Mouse (Mus musculus): ENCODE measurements around the gene Mst1r.
A peak's percentile ranks its signal among the peaks of the same experiment; 100 is the strongest.

The Mst1r gene

DNA sequence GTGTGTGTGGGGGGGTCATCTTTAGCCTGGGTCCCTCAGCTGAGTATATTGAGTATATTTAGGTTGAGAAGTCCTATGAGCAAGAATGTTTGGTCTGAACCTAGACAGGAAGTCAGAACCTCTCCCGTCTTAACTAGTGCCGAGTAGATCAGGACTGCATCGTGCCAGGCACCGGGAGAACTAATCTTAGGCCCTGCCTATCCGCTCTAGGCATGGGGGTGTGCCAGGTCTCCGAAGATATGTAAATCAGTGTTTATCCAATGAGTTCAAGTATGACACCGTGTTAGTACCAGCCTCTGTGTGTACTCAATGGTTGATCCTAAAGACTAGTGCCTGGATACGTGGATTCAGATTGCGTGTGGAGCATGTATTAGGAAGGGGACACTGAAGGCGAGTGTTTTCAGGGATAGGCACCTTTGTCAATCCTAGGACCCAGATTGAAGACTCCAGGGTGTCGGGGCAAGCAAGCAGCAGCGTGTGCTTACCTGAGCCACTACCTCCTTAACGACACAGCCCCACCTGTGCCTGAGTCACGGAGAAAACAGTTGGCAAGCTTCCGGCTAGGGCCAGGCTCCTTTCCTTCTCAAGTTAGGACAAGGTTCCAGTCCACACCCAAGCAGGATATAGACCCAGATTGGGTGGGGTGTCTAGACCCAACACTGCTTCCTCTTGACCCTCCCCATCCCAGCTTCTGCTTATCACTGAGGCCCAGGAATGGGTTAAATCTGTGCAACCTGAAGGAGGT lies 3.5 kb downstream of the Mst1r start:
- DNase-seq (ENCODE audit: low read depth in 2 of 2, low spot score in 2 of 2), result no peak

DNA sequence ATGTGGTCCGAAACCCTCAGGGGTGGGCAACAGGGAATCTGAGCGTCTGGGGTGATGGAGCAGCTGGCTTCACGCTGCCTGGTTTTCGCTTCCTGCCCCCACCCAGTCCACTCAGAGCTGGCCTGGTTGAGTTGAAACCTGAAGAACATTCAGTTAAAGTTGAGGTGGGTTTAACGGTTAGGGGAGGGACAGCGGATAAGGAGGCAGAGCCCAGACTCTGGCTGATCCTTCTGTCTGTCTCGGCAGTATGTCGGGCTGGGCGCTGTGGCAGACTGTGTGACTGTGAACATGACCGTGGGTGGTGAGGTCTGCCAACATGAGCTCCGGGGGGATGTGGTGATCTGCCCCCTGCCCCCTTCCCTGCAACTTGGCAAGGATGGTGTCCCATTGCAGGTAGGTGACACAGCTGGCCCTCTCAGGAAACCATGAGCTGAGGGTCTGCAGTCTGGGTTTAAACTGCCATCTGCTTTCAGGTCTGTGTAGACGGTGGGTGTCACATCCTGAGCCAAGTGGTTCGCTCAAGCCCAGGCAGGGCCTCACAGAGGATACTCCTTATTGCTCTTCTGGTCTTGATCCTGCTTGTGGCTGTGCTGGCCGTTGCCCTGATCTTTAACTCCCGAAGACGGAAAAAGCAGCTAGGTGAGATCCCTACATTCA lies 8.2 kb downstream of the Mst1r start:
- DNase-seq (ENCODE audit: low read depth in 2 of 2, low spot score in 2 of 2), result no peak

DNA sequence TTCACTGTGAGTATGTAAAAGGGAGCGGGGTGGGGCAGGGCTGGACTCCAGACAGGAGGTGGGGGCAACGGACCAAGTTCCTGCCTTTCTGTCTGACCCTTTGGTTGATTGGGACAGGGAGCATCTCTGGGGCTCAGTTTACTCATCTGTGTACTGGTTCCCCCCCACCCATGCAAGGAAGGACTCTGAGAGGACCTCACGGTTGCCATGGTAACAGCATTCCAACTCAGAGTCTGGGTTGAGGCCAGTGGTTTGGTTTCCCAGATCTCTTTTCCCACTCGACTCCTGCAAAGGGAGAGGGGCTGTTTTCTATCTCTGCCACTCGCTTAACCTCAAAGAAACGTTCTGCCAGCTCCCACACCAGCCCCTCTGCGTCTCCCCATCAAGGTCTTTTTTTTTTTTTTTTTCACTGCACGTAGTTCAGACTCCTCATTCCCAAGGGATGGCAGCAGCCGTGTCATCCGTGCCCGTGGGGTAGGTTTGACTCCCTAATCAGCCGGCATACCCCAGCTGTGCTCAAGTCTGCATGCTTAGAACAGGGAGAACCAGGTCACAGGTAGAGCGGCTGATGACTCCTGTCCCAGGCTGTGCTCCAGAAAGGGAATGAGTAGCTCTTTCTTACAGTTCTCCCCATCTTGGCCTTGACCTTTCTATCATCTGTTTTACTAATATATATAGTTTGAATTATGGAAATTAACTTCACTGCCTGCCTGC lies 11.4 kb downstream of the Mst1r start:
- DNase-seq (ENCODE audit: low read depth in 2 of 2, low spot score in 2 of 2), result no peak

DNA sequence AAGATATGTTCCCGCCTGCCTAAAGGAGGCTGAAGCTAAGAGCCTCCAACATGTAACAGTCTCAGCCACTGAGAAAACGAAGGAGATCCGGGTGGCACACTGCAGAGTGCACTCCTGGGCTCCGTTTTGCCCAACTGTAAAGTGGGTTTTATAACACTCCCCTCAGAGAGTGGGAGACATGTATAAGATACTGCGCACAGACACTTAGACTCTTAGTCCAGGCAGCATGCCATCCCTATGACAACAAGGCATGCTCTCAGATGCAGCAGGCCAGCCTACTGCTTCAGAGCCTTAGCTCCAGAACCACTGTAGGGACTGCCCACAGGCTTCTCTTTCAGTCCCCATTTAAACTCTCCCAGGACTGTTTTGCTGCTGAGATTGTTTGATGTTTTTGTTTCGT lies 12.2 kb downstream of the Mst1r start:
- DNase-seq (ENCODE audit: low read depth in 2 of 2, low spot score in 2 of 2), result no peak

DNA sequence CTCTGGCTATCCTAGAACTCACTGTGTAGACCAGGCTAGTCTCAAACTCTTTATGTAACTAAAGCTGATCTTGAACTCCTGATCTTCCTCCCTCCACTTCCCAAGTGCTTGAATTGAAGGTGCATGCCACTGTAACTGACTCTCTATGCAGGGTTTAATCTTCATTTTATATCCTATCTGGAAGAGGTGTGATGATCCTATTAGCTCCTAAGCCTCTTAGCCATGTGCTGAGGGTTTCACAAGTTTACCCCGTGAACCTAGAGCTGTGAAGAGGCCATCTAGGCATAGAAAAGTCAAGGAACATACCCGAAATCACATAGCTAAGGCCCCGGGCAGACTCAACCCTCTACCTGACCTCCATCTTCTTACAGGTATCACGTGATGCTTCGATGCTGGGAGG lies 12.8 kb downstream of the Mst1r start:
- no peak for DNase-seq (ENCODE audit: low read depth in 2 of 2, low spot score in 2 of 2)

DNA sequence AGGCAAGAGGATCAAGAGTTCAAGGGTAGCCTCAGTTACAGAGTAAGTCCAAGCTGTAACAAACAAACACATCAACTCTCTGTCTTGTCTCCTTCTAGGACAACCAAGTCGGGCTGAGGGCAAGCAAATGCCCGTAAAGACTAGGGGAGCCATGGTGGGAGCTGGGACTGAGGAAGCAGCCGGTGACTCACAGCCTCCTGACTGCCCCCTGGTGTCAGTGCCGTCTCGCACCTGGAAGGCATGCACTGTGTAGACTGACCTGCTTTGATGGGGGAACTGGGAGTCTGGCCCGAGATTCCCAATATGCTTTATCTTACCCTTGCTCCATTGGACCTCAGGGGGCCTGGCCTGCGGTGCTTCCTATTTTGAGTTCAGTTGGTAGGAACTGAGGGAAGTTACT lies 16.3 kb downstream of the Mst1r start:
- peak in 1 of 2 experiments; percentile 16 for DNase-seq (ENCODE audit: low read depth in 2 of 2, low spot score in 2 of 2)

DNA sequence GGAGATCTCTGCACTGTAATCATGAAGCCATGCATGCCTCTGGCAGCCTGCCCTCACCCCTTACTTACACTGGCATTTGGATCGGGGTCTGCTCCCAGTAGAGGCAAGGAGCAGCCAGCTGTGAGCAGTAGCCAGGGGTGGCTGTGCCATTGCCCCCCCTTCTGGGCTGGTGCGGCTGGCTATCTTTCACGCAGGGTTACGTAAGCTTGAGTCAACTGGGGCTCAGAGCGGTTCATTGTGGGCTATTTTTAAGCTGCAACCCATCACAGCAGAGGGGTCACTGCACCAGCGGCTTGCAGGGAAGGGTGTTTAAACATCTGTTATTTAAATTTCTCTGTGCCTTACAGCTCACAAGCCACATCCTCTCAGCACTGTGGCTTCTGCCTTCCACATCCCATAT lies 17.3 kb downstream of the Mst1r start:
- no peak for DNase-seq (ENCODE audit: low read depth in 2 of 2, low spot score in 2 of 2)

DNA sequence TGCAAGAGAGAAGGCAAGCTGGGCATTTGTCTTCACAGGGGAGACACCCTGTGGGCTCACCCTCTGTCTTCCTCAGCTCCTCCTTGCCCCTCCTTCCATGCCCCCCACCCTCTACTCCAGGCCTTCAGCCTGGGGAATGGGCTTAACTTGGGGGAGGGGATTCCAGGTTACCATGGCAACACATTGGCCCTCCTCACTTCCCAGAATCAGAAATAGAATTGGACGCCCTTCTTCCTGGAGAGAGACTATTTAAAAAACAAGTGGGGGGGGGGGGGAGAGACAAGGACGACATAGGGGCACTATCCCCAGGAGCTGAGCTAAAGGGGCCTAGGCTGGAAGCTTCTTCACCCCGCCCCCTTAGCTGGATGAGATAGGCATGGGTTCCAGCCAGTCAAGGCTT lies 18.6 kb downstream of the Mst1r start:
- DNase-seq (ENCODE audit: low read depth in 2 of 2, low spot score in 2 of 2), result no peak

DNA sequence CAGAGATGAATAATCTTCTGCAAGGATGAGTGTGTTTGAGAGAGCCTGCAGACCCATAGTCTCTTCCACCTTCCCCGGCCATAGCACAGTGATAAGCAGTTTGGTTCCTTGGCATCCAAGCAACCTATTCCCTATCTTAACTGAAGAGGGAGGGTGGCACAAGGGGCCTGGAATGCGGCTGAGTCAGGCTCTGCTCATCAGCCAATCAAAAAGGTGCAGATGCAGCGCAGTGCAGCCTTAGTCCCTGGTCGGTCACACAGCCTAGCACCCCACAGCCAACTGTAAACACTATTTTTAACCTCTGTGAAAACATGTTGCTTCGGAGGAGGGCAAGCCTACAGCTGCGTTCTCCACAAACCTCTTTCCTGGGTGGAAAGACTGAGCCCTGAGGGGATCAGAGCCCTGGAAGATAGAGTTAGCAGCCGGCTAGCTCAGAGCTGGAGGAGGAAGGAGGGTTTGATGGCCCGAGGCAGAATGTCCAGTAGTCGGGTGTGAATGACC lies 20.3 kb downstream of the Mst1r start:
- DNase-seq (ENCODE audit: low read depth in 2 of 2, low spot score in 2 of 2), result no peak

DNA sequence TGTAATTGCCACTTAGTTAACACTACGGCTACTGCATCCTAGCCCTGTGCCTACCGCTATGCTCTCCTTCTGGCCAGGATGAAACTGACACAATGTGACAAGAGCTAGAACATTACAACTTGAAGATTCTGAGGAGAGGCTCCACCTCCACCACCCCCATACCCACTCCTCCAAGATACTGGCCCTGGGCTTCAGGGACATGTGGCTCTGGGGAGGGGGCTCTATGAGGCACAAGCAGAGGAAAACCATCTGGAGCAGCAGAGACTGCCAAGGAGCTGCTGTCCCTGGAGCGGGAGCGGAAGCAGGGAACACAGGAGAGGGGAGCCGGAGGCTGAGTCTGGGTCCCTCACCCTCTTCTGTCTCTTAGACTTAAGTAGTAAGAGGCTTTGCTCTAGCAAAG lies 21.1 kb downstream of the Mst1r start:
- no peak for DNase-seq (ENCODE audit: low read depth in 2 of 2, low spot score in 2 of 2)

DNA sequence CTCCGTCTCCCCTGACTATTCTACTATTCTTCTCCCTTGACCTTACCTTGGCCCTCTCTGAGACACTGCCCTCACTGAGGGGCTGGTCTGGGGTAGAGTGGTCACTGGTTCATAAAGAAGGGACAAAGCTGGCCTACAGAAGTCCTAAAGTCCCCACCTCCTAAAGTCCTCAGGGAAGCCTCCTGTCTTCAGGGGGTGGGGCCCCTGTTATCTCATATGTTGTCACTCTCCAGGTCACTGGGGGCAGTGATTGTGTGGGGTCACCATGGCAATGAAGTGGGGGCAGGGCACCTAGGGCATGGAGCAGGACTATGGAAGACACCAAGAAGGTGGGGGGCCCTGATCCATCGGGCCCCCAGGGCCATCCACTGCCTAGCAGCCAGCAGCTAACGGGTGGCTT lies 21.5 kb downstream of the Mst1r start, which contains the start of gene Actl11:
Gene Actl11 (plus strand): TSS at position 301 of the 400 bp plus-strand sequence.
- no peak for DNase-seq (ENCODE audit: low read depth in 2 of 2, low spot score in 2 of 2)

DNA sequence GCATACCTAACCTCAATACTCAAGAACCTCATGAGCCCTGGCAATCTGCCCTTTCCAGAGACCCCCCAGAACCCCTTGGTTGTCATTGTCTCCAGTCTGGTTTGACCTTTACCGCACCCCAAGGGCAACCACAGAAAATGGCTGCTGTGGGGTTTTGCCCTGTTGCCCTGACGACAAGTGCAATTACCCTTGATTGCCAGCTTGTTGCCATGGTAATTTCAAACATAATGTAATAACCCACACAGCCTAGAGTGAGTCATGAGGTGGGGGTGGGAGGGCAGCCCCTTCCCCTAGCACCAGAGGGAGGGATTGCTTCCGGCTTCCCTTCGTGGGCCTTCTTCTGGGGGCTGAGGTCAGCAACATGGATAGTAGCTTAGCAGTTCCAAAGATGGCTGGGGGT lies 25.5 kb downstream of the Mst1r start:
- DNase-seq (ENCODE audit: low read depth in 2 of 2, low spot score in 2 of 2), result no peak

DNA sequence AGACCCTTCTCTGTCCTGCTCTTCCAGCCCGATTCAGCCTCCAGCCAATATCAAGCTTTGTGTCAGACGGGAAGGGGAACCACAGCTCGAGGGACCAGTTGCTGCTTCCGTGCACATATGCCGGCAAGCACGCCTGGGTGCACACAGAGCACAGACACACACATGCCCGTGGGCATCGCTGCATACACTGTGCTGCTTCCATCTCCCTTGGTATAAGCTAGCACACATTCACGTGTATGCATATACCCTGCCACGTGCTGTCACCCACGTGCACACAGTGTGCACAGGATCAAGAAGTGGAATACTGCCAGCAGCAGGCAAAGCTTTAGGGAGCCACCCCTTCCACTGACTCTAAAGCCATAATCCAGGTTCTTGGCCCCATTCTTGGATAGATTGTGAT lies 27.5 kb downstream of the Mst1r start:
- no peak for DNase-seq (ENCODE audit: low read depth in 2 of 2, low spot score in 2 of 2)

DNA sequence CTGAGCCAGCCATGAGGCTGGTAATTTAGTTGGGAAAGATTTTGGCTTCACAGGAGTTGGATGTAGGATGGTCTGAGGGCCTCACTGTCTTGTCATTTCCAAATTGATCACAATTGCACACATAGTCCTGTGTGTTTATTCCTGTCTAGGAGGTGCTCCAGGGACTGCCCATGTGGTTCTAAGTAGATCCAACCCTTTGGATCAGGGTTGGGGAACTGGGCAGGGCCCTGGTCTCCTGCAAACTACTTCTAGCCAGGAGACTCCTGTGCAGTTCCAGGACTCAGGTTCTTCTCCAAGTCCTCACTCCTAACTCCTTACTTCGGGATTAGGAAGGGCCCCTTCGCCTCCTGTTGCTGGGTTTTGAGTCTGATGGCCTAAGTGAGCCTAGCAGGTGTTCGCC lies 28.7 kb downstream of the Mst1r start, which contains the start of gene Camkv:
Gene Camkv (plus strand): TSS at position 301 of the 400 bp plus-strand sequence.
- DNase-seq (ENCODE audit: low read depth in 2 of 2, low spot score in 2 of 2), result no peak

DNA sequence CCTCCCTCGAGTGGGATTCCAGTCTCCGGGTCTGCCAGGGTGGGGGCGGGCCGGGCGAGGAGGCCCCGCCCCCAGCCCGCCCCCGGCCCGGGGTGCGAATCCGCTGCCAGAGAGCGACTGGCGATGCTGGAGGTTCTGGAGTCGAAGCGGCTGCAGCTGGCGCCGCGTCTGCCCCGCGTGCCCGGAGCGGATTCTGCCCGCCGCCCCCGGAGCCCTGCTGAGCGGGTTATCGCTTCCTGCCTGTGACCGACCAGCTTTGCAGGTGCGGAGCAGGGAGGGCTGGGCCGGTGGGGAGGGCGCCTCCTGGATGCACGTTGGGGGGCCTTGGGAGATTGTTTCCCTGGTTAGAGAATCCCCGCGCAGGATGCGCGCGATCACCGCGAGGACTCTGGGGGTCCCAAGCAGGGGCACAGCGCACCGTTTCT lies 29.1 kb downstream of the Mst1r start:
- peak; percentile 24 to 33 for DNase-seq (ENCODE audit: low read depth in 2 of 2, low spot score in 2 of 2)

DNA sequence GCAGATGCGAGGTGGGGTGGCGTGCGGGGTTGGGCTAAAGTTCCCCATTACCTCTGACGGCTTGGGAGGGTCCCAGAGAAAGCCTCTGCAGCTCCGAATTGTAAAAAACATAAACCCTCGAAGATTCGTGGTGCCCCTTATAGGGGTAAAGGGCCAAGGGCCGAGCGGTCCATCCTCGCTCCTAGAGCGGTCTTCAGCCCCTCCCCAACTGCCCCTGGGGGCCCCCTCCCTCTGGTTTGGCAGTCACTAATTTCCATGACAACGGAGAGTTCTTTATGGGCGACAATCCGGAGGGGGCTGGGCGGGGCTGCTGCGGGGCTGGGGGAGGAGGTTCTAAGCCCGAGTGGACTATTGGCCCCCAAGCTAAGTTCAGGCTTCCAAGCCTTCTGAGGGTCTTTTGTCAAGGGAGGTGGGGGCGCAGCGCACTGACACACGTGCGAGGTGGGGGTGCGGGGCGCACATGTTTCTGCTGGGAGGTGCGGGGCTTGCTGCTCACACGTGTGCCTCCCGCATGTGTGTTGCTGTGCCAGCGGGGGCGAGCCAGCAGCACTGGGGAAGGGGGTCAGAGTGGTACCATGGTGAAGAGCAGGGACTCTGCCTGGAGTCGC lies 29.6 kb downstream of the Mst1r start:
- DNase-seq (ENCODE audit: low read depth in 2 of 2, low spot score in 2 of 2), result no peak

DNA sequence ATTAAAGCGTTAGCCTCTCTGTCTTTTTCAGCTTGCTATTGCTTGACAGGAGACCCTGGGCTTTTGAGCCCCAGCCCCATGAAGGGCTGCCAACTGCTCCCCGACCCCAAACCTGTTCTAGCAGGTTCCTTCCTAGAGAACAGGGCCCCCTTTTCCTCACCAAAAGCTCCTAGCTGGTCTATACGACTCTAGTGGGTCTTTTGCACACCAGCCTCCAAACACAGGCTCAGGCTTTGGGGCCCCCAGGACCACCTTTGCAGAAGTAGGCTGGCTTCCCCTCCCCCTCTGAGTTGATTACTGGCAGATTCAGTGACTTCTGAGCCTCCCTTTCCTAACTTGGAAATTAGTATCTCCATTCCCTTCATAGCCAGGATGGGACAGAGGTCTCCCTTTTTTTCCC lies 30.2 kb downstream of the Mst1r start:
- DNase-seq (ENCODE audit: low read depth in 2 of 2, low spot score in 2 of 2), result no peak

DNA sequence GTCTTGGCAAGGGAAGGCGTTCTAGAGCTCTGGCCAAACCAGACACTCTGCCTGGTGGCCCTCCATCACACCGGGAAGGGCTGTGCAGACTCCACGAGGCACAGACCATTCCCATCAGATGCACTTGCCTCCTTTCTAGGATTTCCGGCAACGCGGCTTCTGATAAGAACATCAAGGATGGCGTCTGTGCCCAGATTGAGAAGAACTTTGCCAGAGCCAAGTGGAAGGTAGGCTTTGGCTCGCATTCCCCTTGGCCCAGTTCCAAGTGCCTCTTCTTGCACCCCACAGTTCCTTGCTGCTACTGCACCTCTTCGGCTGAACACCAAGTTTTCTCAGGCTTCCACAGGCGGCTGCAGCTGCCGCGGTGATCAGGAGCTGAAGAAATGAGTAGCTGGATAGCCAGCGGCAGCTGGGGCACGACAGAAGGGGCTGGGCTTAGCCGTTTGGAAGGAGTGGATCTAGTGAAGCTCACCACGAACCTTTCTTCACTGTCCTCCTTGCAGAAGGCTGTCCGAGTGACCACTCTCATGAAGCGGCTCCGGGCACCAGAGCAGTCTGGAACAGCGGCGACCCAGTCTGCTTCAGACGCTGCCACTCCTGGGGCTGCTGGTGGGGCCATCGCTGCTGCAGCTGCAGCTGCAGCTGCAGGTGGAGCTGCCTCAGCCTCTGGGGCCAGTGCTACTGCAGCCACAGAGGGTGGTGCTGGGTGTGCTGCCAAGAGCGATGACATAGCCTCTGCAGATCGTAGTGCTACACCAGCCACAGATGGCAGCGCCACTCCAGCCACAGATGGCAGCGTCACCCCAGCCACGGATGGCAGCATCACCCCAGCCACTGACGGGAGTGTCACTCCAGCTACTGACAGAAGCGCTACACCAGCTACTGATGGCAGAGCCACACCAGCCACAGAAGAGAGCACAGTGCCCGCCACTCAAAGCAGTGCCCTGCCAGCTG lies 40.8 kb downstream of the Mst1r start:
- no peak for DNase-seq (ENCODE audit: low read depth in 2 of 2, low spot score in 2 of 2)

DNA sequence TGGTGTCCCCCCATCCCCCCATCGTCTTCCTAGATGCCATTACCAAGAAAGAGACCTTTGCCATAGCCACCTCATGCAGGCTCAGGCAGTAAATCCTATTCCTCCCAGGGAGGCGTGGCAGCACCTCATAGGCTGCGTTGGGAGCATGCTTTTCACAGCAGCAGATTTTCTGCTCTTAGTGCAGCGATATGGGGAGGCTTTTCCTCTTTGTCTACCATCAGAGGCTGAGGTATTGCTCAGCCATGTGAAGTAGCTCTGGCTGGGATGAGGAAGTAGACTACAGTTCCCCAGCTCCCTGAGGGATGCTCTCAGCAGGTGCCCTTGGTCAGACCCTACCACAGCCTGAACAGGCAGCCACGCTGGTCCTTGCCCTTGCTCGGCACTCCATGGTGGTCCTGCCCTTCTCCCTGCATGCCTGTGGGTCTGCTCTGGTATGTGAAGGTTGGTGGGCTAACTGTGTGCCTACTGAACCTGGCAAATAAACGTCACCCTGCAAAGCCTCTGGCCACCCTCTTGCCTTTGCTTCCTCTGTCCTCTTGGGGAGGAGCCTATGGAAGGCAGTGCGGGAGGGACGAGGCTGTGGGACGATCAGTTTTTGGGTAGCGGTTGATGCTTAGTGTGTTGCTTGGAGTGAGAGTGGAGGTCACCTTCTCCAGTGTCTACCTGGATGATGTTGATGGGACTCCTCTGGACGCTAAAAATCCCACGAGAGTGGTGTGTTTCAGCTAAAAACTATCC lies 42.7 kb downstream of the Mst1r start:
- no peak for DNase-seq (ENCODE audit: low read depth in 2 of 2, low spot score in 2 of 2)

DNA sequence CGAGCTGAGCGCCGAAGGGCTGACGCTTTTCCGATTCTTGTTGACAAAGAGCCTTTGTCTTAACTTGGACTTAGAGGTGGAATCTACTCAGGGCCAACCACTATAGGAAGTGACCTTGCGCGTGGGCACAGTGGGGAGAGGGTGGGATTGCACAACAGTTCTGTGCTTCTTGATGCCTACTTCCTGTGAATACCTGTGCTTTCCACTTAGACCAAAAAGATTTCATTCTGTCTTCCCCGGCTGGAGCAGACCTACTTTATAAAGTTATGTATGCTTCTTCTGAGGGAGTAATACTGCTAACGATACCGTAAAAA lies 43.2 kb downstream of the Mst1r start, which contains the start of gene Traip:
Gene Traip (plus strand): TSS at position 215 of the 314 bp plus-strand sequence.
- DNase-seq (ENCODE audit: low read depth in 2 of 2, low spot score in 2 of 2), result no peak

Measured in CD8-positive naive resting alpha-beta T cell, adult 2 months (primary cell).